Mouse (Mus musculus) E14TG2a.4 (cell line): ENCODE measurements at regions not wholly inside any gene's neighbourhood (a gene's known extent, or its start where the extent isn't known, plus 50 kb on each side); places are given as distances from the start of the nearest gene placed in this dataset.

Experiments
- CTCF ChIP-seq: conservative IDR thresholded peaks from 2 replicates; pipeline ENCODE4 v1.5.1; 2014; ENCODE audit warnings: low read length
- NANOG ChIP-seq: IDR thresholded peaks from 2 replicates; pipeline ENCODE4 v1.6.1; 2014; ENCODE audit warnings: borderline replicate concordance, low read length, mixed read lengths

- TF ChIP-seq CTCF (no peak), NANOG (no peak)
These were observed 326.1 kb downstream of the Gm49356 start for GRCm38 (mm10) chr15:59215239-59215638.
